Mouse (Mus musculus) stomach, postnatal 0 days (tissue): ENCODE results near the gene 0610012G03Rik.
A peak's percentile ranks its signal among the peaks of the same experiment; 100 is the strongest.

Experiments
- CTCF ChIP-seq: IDR thresholded peaks from 2 replicates; pipeline ENCODE4 v1.5.1; 2016; ENCODE audit warnings: antibody characterized with exemption, low read depth, mild to moderate bottlenecking, moderate library complexity
- EP300 ChIP-seq: optimal IDR thresholded peaks from 2 replicates; pipeline ENCODE3; 2016; ENCODE audit warnings: antibody characterized with exemption

DNA sequence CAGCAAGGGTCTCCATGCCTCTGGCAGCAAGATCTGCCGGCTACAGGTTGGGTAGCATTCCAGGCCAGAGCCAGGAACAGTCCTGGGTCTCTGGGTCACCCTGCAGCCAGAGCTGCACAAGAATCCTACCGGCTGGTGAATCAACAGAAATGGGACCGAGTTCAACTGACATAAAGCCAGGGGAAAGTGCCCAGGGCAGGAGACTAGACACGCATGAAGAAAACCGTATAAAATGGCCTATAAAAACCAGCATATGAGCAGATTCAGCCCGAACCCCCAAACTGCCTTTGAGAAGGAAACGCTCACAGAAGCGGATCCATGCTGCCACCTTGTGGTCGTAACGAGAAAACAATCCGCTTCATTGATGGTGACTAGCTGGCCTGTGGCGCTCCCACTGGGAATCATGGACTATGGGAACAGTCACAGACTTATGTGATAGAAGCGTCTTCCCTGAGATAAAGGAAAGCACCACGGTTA is 30.0 kb downstream of the 0610012G03Rik start:
- TF ChIP-seq CTCF: peak; percentile 93
- TF ChIP-seq EP300: no peak
